Mouse (Mus musculus) heart, adult 2 months (tissue): ENCODE data around the gene Tulp2. TPM values are rescaled to one million over a fixed set of nuclear protein-coding genes. Genes with fewer than 3 reads are reported as not detected.

ENCODE experiments used
- DNase-seq, 2 experiments: peaks; one replicate each; pipeline ENCODE4 v3.0.0; 2021
- H3K27ac ChIP-seq: fragments of 200-600 bp; 2 replicates; pipeline ENCODE4 v1.8.1; 2022
- H3K27me3 ChIP-seq: fragments of 200-500 bp; 2 replicates; pipeline ENCODE4 v1.6.1; 2012; ENCODE audit warnings: mild to moderate bottlenecking, low read length, inconsistent platforms, mixed read lengths; ENCODE audit not compliant: control insufficient read depth, insufficient read depth
- H3K36me3 ChIP-seq: fragments of 200-500 bp; 2 replicates; pipeline ENCODE4 v1.6.1; 2012; ENCODE audit warnings: low read length, inconsistent platforms; ENCODE audit not compliant: control insufficient read depth, insufficient read depth
- H3K4me1 ChIP-seq: fragments of 200-500 bp; 2 replicates; pipeline ENCODE4 v1.6.1; 2011; ENCODE audit warnings: low read length; ENCODE audit not compliant: control insufficient read depth, insufficient read depth
- H3K4me3 ChIP-seq: fragments of 200-600 bp; 2 replicates; pipeline ENCODE4 v1.8.1; 2022
- H3K79me2 ChIP-seq: fragments of 200-500 bp; replicated peaks from 2 replicates; pipeline ENCODE4 v1.6.1; 2012; ENCODE audit warnings: mild to moderate bottlenecking, inconsistent platforms, low read length, moderate library complexity, mixed read lengths; ENCODE audit not compliant: control insufficient read depth, insufficient read depth
- H3K9ac ChIP-seq: fragments of 200-500 bp; 2 replicates; pipeline ENCODE4 v1.6.1; 2012; ENCODE audit warnings: low read depth, mild to moderate bottlenecking, control low read depth, inconsistent platforms, low read length, mixed read lengths
- CTCF ChIP-seq: fragments of 200-600 bp; IDR thresholded peaks from 2 replicates; pipeline ENCODE4 v1.8.1; 2022; ENCODE audit warnings: antibody characterized with exemption, mild to moderate bottlenecking, moderate library complexity
- EP300 ChIP-seq: fragments of 200-500 bp; IDR thresholded peaks from 2 replicates; pipeline ENCODE4 v1.6.1; 2011; ENCODE audit warnings: low read depth, low read length, control low read depth; ENCODE audit not compliant: insufficient read depth
- POLR2A ChIP-seq: fragments of 200-500 bp; IDR thresholded peaks from 2 replicates; pipeline ENCODE4 v1.6.1; 2011; ENCODE audit warnings: mild to moderate bottlenecking, low read depth, low read length, control low read depth; ENCODE audit not compliant: insufficient read depth
- WGBS: fragments of 180-500 bp; shearing (Covaris S2); methylation state at CpG from one replicate; pipeline ENCODE4 v1.1.7; 2018; 5-methylcytosine and 5-hydroxymethylcytosine counted together
- intact Hi-C: fragments of 180-260 bp; cut with DNase I; formaldehyde crosslinking; loops from one replicate; pipeline ENCODE4 v1.15.1; 2025
- polyA plus RNA-seq: library from polyadenylated mRNA; depleted of rRNA; stranded (reverse); fragments of >200 nt; gene quantifications from 2 replicates; pipeline ENCODE4 v1.2.3, GENCODE M21; 2012
- total RNA-seq, 2 experiments: library from RNA; stranded (reverse); gene quantifications; 2 replicates each; pipeline ENCODE4 v1.2.3; 2021

The Tulp2 gene
- total and polyA plus RNA-seq, 3 experiments: 0.27 TPM; not detected in 2

DNA sequence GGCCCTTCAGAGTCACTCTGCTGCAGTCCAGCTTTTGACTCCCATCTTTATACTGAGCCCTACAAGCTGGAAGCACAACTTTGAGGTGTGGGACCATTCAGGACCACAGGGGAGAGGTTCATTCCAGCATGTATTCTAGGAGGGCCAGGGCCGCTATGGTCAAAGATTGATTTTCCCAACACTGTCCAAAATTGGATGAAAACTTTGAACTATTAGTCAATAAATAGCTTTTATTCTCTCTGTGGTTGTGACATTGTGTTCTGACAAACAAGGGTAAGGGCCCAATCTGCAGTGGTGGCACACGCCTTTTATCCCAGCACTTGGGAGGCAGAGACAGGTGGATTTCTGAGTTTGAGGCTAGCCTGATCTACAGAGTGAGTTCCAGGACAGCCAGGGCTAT is 72.3 kb downstream of the Tulp2 start:
- 83% methylated on average over 2 of the region's 2 CpGs for WGBS
- Histone ChIP-seq H3K4me1 (no peaks in the 10 kb centered on the region), H3K36me3 (no peaks in the 10 kb centered on the region), H3K27ac (no peak overlapping the region), H3K4me3 (no peak overlapping the region), H3K79me2 (no peaks in the 10 kb centered on the region), H3K27me3 (no peaks in the 10 kb centered on the region), H3K9ac (no peak overlapping the region)
- DNase-seq: no peak
- intact Hi-C loops: loop anchor here (2.0 to 10.0 kb wide), 2 partner anchors 35 to 131 kb away; partner anchors contain the start of gene Ntn5
- TF ChIP-seq CTCF (no peak), EP300 (no peak), POLR2A (no peak)

DNA sequence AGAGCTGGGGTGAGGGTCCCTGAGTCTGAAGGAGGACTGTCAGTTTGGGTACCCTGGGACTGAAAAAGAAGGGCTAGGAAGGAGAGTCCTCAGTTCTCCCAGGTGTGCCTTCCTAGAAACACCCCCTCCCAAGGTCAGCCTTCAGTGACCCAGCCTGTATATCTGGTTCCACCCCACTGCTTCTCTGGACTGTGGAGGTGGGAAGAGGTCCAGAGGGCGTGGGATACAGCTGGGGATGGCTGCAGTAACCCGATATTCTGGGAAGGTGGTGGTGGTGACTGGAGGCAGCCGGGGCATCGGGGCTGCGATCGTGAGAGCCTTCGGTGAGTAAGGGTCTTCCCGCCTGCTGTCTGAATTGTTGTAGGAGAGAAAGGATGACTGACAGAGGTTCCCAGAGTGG is 73.1 kb downstream of the Tulp2 start, which contains the start of gene Hsd17b14:
Gene Hsd17b14 (plus strand): TSS at position 150 of the 400 bp plus-strand sequence.
- no peak within 1 kb of the TSS for H3K4me3 ChIP-seq
- H3K79me2 ChIP-seq: no peaks in the 10 kb centered on the region
- H3K4me1 ChIP-seq: no peaks in the 10 kb centered on the region
- H3K27me3 ChIP-seq: no peaks in the 10 kb centered on the region
- no peaks in the 10 kb centered on the region for H3K36me3 ChIP-seq
- intact Hi-C loops: loop anchor here (1.0 to 10.0 kb wide), 3 partner anchors 34 to 130 kb away; partner anchors contain the start of gene Ntn5
- TF ChIP-seq CTCF (no peak), POLR2A (no peak), EP300 (no peak)
- no peak for DNase-seq
- H3K27ac ChIP-seq: no peak within 1 kb of the TSS
- H3K9ac ChIP-seq: no peak within 1 kb of the TSS
- WGBS: 51% methylated on average over 8 of the region's 8 CpGs

DNA sequence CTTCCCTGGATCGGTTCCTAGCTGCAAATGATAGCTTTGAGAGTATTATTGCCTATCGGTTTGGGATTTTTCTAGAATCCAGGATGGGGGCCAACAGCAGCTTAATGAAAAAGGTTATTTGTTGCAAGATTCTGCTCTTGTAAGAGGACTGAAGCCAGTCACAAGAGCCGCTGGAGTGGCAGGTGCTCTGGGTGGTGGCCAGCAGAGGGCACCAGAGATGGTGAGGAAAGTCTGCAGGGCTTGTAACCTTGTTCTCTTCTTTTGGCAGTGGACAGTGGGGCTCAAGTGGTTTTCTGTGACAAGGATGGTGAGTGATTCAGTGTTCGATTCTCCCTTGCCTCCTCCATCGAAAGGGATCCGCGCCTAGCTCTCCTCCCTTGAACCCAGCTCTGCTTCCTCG is 74.1 kb downstream of the Tulp2 start:
- 13% methylated on average over 8 of the region's 8 CpGs for WGBS

GRCm38 (mm10) chr7:45558907-45559306 is 77.2 kb downstream of the Tulp2 start:
- Histone ChIP-seq H3K36me3 (no peaks in the 10 kb centered on the region), H3K27me3 (no peaks in the 10 kb centered on the region), H3K4me3 (no peak overlapping the region), H3K4me1 (no peaks in the 10 kb centered on the region), H3K9ac (no peak overlapping the region), H3K79me2 (no peaks in the 10 kb centered on the region), H3K27ac (no peak overlapping the region)
- no peak for TF ChIP-seq EP300
- TF ChIP-seq POLR2A: no peak
- TF ChIP-seq CTCF: no peak
- intact Hi-C loops: loop anchor here (10.0 kb wide), 1 partner anchor 126 kb away; the partner anchor contains the start of gene Ntn5
- WGBS: 43% methylated on average over 5 of the region's 6 CpGs
- no peak for DNase-seq

More for the DNA sequence above, 74.1 kb downstream of the Tulp2 start:
- Histone ChIP-seq H3K79me2 (no peaks in the 10 kb centered on the region), H3K36me3 (no peaks in the 10 kb centered on the region), H3K4me1 (no peaks in the 10 kb centered on the region), H3K27me3 (no peaks in the 10 kb centered on the region), H3K4me3 (no peak overlapping the region), H3K9ac (no peak overlapping the region), H3K27ac (no peak overlapping the region)
- DNase-seq: peak; percentile 80 to 81
- TF ChIP-seq POLR2A: no peak
- TF ChIP-seq CTCF: peak; percentile 95
- TF ChIP-seq EP300: peak; percentile 47; the same call in 1 of the 2 replicates
- intact Hi-C loops: loop anchor here (1.0 to 10.0 kb wide), 3 partner anchors 33 to 129 kb away; partner anchors contain the start of gene Ntn5

- no peak for TF ChIP-seq CTCF
- no peak for TF ChIP-seq POLR2A
- TF ChIP-seq EP300: no peak
- Histone ChIP-seq H3K27me3 (no peaks in the 10 kb centered on the region), H3K4me1 (no peaks in the 10 kb centered on the region), H3K4me3 (no peak overlapping the region), H3K79me2 (no peaks in the 10 kb centered on the region), H3K27ac (no peak overlapping the region), H3K9ac (no peak overlapping the region), H3K36me3 (no peaks in the 10 kb centered on the region)
- intact Hi-C loops: loop anchor here (2.0 kb wide), 2 partner anchors 83 to 109 kb away; no protein-coding TSS in a partner anchor
- WGBS: 61% methylated on average over 7 of the region's 7 CpGs
- no peak for DNase-seq
Observed at GRCm38 (mm10) chr7:45560241-45560640, 78.6 kb downstream of the Tulp2 start.

DNA sequence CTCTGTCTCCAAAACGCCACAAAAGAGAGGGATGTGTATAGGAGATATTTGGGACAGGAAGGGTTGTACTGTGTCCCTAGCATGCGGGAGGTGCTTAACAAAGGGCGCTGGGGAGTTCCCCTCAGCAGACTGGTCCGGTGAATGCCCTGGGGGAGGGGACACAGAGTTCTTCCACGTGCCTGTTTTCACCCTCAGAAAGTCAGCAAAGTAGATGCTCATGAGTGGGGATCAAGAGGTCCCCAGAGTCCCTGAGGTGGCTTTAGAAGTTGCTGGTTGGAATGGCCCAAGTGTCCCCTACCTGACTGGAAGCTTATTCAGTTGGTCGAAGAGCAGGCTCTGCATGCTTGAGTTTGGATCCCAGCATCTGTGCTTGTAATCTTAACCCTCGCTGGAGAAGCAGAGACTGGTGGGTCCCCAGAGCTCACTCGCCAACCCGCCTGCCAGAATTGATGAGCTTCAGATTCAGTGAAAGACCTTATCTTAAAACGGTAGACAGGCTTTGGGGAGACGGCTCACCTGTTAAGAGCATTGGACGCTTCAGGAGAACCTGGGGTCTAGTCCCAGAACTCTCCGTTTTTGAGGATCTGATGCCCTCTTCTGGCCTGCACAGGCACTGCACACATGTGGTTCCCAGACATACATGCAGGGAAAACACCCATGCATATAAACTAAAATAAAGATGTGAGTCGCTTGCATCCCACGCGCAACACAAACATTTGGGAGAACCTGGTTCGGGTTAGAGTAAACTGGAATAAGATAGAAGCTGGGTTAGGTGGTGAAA is 79.4 kb downstream of the Tulp2 start:
- WGBS: 21% methylated on average over 17 of the region's 17 CpGs
- Histone ChIP-seq H3K36me3 (no peaks in the 10 kb centered on the region), H3K79me2 (no peaks in the 10 kb centered on the region), H3K4me1 (no peaks in the 10 kb centered on the region), H3K4me3 (no peak overlapping the region), H3K27ac (no peak overlapping the region), H3K27me3 (no peaks in the 10 kb centered on the region), H3K9ac (no peak overlapping the region)
- TF ChIP-seq CTCF: peak; percentile 97
- TF ChIP-seq EP300: peak; percentile 77; the same call in 1 of the 2 replicates
- TF ChIP-seq POLR2A: no peak
- intact Hi-C loops: loop anchor here (2.0 kb wide), 2 partner anchors 84 to 110 kb away; no protein-coding TSS in a partner anchor
- DNase-seq: peak; percentile 74 to 85
